16 mouse cellular contexts compared by ENCODE assay signal in genomic region chr5:118504926-118505325, GRCm38 (mm10). TPM values are rescaled to one million over a fixed set of nuclear protein-coding genes. Genes with fewer than 3 reads are reported as not detected.
DNase-seq lines count a peak whose midpoint lies in the region; ATAC-seq lines count a peak whose summit lies in the region.
"Had no signal": no experiment of that assay in that cellular context is flagged by ENCODE, and none has a peak within 500 bp of the region (broad histone marks: within the 10 kb centered on the region; RNA-seq: fewer than 3 reads in every experiment).

No protein-coding gene starts in this region.

- no peak overlapping the region for H3K27ac ChIP-seq in heart, embryonic 12.5 days (ENCODE audit: poor library complexity, severe bottlenecking)
- H3K27ac ChIP-seq in embryonic facial prominence, embryonic 11.5 days (replicated peaks; ENCODE audit: low read depth, low read length), result no peak overlapping the region
- H3K27ac ChIP-seq in liver, embryonic 12.5 days, result peak overlapping the region; percentile 82
- H3K27ac ChIP-seq: forebrain, embryonic 12.5 days; heart, adult 2 months; hindbrain, embryonic 10.5 days; kidney, embryonic 15.5 days; midbrain, embryonic 13.5 days had no signal

- no peak for DNase-seq in heart, postnatal 4 days
- DNase-seq in 3T3-L1 (ENCODE audit: low read depth, low spot score), result peak; percentile 16
- DNase-seq in embryonic facial prominence, embryonic 11.5 days (ENCODE audit: low spot score), result peak; percentile 63
- no peak for DNase-seq in B cell, adult 2 months
- DNase-seq in adrenal gland, adult 2 months, result no peak
- no peak for DNase-seq in spleen, adult 12 weeks (ENCODE audit: low spot score)
- DNase-seq: spleen, adult 18-20 months; thymus, adult 2 months had no signal

- peak overlapping the region; percentile 2; the same call in 1 of the 2 replicates for H3K4me2 ChIP-seq in heart, embryonic 12.5 days
- no peak overlapping the region for H3K4me2 ChIP-seq in embryonic facial prominence, embryonic 11.5 days (ENCODE audit: low read depth, low read length)
- H3K4me2 ChIP-seq in liver, embryonic 12.5 days, result peak overlapping the region; percentile 44
- H3K4me2 ChIP-seq: forebrain, embryonic 12.5 days; kidney, embryonic 15.5 days; midbrain, embryonic 13.5 days had no signal

- H3K36me3 ChIP-seq in heart, embryonic 12.5 days, result no peaks in the 10 kb centered on the region
- H3K36me3 ChIP-seq in embryonic facial prominence, embryonic 11.5 days (replicated peaks; ENCODE audit: control insufficient read depth, insufficient read depth, low read depth, low read length), result no peaks in the 10 kb centered on the region
- H3K36me3 ChIP-seq in liver, embryonic 12.5 days, result no peaks in the 10 kb centered on the region
- H3K36me3 ChIP-seq: forebrain, embryonic 12.5 days; hindbrain, embryonic 10.5 days; kidney, embryonic 15.5 days; midbrain, embryonic 13.5 days had no signal

- no peak overlapping the region for H3K9ac ChIP-seq in heart, embryonic 12.5 days
- H3K9ac ChIP-seq in embryonic facial prominence, embryonic 11.5 days (replicated peaks; ENCODE audit: low read length), result no peak overlapping the region
- H3K9ac ChIP-seq in liver, embryonic 12.5 days, result peak overlapping the region; percentile 35; the same call in 1 of the 2 replicates
- H3K9ac ChIP-seq: forebrain, embryonic 12.5 days; kidney, embryonic 15.5 days; midbrain, embryonic 13.5 days had no signal

- no peaks in the 10 kb centered on the region for H3K27me3 ChIP-seq in heart, embryonic 12.5 days (replicated peaks)
- no peaks in the 10 kb centered on the region for H3K27me3 ChIP-seq in embryonic facial prominence, embryonic 11.5 days (ENCODE audit: control insufficient read depth, insufficient read depth, low read length)
- H3K27me3 ChIP-seq in liver, embryonic 12.5 days (replicated peaks), result peaks cover 6% of the 10 kb centered on the region; the same call in 1 of the 2 replicates
- H3K27me3 ChIP-seq: kidney, embryonic 15.5 days had no signal

- ATAC-seq in heart, embryonic 12.5 days (ENCODE audit: insufficient number of reproducible peaks, low FRiP score), result no peak
- no peak; the same call in 1 of the 2 replicates for ATAC-seq in embryonic facial prominence, embryonic 11.5 days (replicated peaks; ENCODE audit: insufficient number of reproducible peaks, low FRiP score, low TSS enrichment, low read depth)
- peak; percentile 97 for ATAC-seq in liver, embryonic 12.5 days
- ATAC-seq: midbrain, embryonic 13.5 days had no signal

- peaks cover 15% of the 10 kb centered on the region for H3K4me1 ChIP-seq in heart, embryonic 12.5 days (replicated peaks)
- peaks cover 3% of the 10 kb centered on the region for H3K4me1 ChIP-seq in embryonic facial prominence, embryonic 11.5 days (ENCODE audit: control insufficient read depth, insufficient read depth, low read length)
- peaks cover 47% of the 10 kb centered on the region for H3K4me1 ChIP-seq in liver, embryonic 12.5 days

- no peak overlapping the region for H3K4me3 ChIP-seq in heart, embryonic 12.5 days
- no peak overlapping the region for H3K4me3 ChIP-seq in embryonic facial prominence, embryonic 11.5 days (ENCODE audit: low read depth, low read length)
- H3K4me3 ChIP-seq in liver, embryonic 12.5 days, result no peak overlapping the region
- H3K4me3 ChIP-seq: forebrain, embryonic 12.5 days; heart, adult 2 months; hindbrain, embryonic 10.5 days; kidney, embryonic 15.5 days; midbrain, embryonic 13.5 days; myocyte had no signal

- 19% methylated on average over 7 of the region's 7 CpGs for WGBS in heart, embryonic 12.5 days
- 16% methylated on average over 7 of the region's 7 CpGs for WGBS in embryonic facial prominence, embryonic 11.5 days
- WGBS in liver, embryonic 12.5 days (ENCODE audit: insufficient replicate concordance), result 24% methylated on average over 7 of the region's 7 CpGs

- no peaks in the 10 kb centered on the region for H3K9me3 ChIP-seq in heart, embryonic 12.5 days (replicated peaks)
- H3K9me3 ChIP-seq in embryonic facial prominence, embryonic 11.5 days (replicated peaks; ENCODE audit: control insufficient read depth, low read length), result no peaks in the 10 kb centered on the region
- no peaks in the 10 kb centered on the region for H3K9me3 ChIP-seq in liver, embryonic 12.5 days (replicated peaks)
- H3K9me3 ChIP-seq: forebrain, embryonic 12.5 days; hindbrain, embryonic 10.5 days; kidney, embryonic 15.5 days; midbrain, embryonic 13.5 days had no signal

RNA-seq across cellular contexts. Expression of gene Med13l, which starts 55.6 kb away (rescaled TPM):
- polyA plus RNA-seq in heart, embryonic 12.5 days (2016; fragmentation: Nextera tagmentation; extraction: Ambion mirVana), result 10.0 and 10.8 TPM in 2 replicates
- total RNA-seq in heart, postnatal 4 days (2021), result 10 to 100 TPM; 38.5 to 40.9 TPM
- 10.1 and 11.4 TPM in 2 replicates for polyA plus RNA-seq in embryonic facial prominence, embryonic 11.5 days (2014; fragmentation: Nextera tagmentation; extraction: Ambion mirVana)
- 13.0 and 13.8 TPM in 2 replicates for polyA plus RNA-seq in liver, embryonic 12.5 days (2016; fragmentation: Nextera tagmentation; extraction: Ambion mirVana)
- total RNA-seq in adrenal gland, adult 2 months (2021), result 10 to 100 TPM; 31.5 to 34.3 TPM
- 14.1 and 17.0 TPM in 2 replicates for polyA plus RNA-seq in adrenal gland, adult 2 months (2012; rRNA removed)

Comparison
In these comparisons a context has a peak if more than half of its experiments do, and no peak if none do; other contexts are left out.
1. DNase-seq: peak in 3T3-L1 (single experiment) and embryonic facial prominence, embryonic 11.5 days (single experiment); none in heart, postnatal 4 days (single experiment), B cell, adult 2 months (0 of 2), adrenal gland, adult 2 months (single experiment) and spleen, adult 12 weeks (single experiment).